Mouse (Mus musculus): ENCODE data around the gene Mapk8.

Mapk8 gene

DNA sequence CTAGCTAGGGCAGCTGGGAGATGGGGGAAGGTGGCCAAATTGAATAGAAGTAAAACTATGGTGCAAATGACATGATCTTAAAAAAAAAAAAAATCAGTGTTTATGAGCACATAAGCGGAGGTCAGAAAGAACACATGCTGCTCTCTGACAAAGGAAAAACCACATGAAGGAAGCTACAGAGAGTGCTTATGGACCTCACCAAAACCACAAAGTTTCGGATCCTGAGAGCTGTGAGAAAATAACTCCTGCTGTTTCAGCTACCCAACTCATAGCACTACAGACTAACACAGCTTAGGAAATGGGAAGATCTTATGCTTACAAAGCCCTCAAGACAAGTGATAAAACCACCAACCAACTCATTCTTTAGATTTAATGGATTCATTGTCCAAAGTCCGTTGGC lies 46.9 kb downstream of the Mapk8 start:
- in situ Hi-C loops (cut with MboI, MseI), result loop anchor here (5.0 kb wide), 1 partner anchor 37 kb away; no protein-coding TSS in a partner anchor

DNA sequence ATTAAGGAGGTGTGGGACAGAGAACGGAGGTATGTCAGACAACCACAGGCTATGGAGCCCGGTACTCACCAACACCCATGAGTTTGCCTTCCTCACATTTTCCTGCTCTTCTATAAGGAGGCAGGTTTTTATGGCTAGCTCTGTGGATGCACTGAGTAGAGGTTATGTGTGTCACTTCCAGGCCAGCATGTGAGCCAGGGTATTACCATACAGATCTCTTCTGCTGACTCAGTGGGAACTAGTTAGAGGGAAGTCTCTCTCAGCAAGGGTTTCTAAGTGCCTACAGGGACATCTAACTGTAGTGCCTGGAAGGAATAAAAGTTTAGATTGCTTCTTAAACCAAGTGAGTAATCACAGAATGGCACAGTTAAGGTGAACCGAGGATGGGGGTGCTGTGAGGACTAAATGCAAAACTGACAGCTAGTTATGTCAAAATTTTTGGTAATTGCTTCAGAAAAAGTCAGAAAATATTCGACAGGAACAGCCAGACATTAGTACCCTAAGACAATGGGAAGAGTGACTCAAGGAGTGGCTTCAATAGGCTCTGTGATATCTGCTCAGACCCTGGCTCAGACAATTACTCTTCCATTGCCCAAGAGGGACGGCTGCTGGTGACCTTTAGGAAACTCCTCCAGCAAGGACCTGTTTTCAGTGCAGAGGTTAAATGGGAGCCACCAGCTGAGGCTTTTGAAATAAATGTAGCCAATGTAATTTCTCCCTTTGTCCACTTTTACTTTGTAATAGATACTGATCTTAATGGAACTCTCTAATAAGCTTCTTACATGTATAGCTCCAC lies 48.7 kb downstream of the Mapk8 start:
- in situ Hi-C loops (cut with MboI, MseI), result no loop called here

DNA sequence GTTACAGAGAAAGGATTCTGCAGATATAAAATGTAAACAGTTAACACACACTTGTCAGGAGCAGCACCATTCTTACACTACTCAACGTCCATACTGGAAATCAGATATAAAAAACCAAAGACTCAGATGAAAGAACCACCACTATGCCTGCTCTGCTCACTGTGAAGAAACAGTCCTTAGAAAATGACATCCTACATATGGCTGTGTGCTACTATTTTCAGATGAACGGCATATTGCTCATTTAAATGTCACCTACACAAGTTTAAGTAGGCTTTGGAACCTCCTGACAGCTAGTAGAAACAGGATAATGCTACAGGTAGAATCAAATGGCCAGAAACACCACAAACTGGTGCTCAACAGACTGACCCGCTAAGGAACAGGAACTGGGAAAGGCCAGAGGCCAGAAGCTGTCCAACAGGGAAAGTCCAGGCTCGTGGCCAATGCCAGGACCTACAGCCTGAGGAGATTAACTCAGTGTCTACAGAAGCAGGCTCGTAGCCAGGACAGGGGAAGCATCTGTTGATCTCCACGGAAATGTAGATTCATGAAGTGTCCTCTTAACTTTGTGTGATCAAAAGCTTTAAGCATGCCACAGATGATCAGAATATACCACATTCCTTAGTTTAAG lies 66.0 kb downstream of the Mapk8 start:
- in situ Hi-C loops (cut with MboI, MseI), result no loop called here

DNA sequence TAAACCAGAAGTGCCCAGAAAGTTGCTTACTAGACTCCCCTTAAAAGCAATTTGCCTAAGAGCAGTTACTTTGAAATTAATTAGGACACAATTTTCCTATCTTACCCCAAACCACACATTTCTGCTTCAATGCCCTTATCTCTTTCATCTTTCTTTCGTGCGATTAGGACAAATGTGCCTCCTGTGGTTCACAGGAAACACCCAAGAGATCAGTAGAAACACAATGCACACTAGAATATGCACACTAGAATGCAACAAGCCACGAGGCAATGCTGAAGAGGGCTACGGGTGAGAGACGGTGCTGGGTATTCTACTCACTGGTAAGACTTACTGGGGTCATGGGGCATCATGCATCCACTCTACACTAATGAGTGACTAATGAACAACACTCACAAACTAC lies 68.2 kb downstream of the Mapk8 start:
- in situ Hi-C loops (cut with MboI, MseI), result loop anchor here (5.0 kb wide), 1 partner anchor 166 kb away; the partner anchor contains the start of gene Arhgap22

DNA sequence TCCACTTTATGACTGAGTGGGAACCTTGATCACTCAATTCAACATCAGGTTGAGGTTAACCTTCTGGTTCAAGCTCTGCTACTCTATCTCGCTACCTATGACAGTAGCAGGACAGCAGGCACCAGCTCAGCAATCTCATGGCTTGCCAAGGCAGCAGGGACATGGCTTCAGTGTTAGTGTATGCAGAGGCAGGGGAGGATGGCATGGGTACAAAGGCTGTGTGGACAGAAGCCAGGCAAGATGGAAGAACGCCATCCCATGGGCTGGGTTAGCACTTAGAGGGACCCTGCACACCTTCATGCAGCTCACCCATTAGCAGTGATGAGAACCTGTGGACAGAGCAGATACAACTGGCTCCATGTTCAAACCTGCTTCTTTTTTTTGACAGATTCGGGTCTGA lies 69.7 kb downstream of the Mapk8 start:
- in situ Hi-C loops (cut with MboI, MseI), result loop anchor here (5.0 kb wide), 1 partner anchor 165 kb away; the partner anchor contains the start of gene Arhgap22

DNA sequence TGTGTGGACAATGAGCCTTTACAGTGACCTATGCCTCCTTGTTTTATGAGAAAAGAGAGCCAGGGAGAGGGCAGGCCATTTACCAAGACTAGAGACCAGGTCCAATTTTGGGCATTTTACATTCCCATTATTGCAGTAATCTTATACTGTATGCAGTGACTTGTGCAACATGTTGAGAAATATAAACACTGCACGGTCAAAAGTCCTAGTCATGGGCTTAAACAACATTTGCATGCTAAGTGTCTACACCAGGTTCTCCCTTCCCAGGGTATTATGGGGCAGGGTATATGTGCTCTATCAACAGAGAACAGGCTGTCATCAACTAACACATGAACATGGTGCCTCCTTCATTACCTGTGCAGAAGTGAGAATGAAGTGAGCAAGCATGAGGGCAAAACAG lies 72.9 kb downstream of the Mapk8 start:
- in situ Hi-C loops (cut with MboI, MseI), result no loop called here

DNA sequence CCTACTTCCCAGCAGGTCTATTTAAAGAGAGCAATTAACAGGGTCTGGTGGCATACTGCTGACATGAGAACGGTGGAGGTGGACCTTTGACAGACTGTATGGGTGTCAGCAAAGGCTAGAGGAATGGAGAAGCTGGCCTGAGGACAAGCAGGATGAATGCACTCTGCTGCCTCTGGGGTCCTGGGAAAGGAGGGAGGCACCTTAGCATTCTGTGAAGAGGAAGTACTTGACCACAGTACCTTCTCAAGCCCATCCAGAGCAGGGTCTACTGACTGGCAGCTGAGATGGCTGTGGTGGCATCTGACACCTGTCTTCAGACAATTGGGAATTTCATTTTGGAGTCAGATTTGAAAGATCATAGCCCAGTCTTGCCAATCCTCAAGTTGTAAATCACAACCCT lies 73.7 kb downstream of the Mapk8 start:
- in situ Hi-C loops (cut with MboI, MseI), result no loop called here

DNA sequence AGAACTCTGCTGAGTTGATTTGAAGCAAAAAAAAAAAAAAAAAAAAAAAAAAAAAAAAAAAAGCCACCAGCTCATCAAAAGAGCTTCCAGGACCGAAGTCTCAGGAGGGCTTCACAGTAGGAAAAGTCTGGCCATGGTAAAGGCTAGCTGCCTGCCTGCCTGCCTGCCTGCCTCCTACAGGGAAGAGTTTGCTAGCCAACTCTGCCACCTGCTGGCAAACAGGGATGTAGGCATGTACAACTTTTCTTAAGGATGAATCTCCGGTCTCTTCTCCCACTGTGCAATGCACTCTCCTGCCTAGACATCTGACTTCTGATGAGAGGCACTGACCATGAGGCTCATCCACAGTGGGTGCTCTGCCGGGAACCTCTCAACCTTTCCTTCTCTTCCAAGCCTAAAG lies 75.7 kb downstream of the Mapk8 start:
- in situ Hi-C loops (cut with MboI, MseI), result no loop called here

DNA sequence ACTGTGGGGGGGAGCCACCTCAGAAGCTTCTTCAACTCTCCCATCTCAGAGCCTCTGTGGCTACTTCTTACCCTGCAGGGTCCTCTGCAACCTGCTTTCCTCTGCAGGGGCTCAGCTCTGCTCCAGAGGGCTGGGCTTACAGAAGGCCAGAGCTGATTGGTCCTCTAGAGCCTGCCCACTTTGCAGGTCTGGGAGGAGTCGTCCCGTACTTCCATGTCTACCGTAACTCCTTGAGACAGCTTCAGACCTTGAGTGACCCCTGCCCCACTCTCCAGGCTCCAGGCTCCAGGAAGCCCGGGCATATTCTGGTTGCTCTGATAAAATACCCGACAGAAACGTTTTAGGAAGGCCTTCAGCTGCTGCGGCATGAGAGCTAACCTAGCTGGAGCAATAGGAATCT lies 76.9 kb downstream of the Mapk8 start:
- in situ Hi-C loops (cut with MboI, MseI), result no loop called here

DNA sequence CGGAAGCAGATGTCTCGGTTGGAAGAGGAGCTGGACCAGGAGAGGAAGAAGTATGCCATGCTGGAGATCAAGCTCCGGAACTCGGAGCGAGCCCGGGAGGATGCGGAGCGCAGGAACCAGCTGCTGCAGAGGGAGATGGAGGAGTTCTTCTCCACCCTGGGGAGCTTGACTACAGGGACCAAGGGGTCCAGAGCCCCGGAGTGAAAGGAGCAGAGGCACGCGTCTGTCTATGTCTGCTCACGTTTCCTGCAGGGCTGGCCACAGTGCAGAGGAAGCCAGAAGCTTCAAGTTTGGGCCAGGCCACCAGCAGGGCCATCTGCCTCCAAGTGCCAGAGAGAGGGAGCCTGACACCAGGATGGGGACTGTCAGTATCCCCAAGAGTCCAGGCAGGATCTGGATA lies 77.6 kb downstream of the Mapk8 start:
- in situ Hi-C loops (cut with MboI, MseI), result loop anchor here (5.0 kb wide), 1 partner anchor 37 kb away; no protein-coding TSS in a partner anchor

DNA sequence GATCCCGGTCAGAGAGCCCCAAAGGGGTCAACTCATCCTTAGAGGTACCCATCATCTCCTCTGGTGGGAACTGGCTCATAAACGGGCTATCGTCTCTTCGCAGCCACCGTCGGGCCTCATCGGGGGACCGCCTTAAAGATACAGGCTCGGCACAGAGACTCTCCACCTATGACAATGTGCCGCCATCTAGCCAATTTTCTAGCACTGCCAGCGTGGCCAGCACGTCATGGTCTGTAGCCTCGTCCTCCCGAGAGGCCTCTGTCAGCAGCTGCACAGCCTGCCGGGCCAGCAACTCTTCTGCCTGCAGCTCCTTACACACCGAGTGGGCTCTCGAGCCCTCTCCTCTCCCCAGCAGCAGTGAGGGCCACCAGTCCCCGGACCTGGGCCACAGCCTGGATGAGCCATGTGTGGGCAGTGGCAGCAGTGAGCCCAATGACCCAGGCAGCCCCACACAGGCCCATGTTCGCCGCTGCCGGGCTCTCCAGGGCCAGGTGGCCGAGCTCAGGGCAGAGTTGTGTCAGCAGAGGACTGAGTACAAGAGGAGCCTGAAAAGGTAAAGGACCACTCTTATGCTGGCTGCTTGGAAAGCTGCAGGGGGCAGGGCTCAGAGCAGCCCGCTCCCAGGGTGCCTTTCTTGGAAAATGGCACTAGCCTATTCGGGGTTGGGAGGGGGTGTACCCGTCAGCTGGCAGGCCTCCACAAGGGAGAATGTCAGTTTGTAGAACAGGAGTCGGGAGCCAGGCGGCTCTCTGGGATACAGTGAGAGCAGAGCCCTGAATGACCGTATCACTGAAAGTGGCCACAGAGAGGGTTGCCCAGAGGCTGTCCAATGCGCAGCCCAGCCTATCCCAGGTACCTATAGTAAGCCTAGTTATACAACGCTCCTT lies 79.8 kb downstream of the Mapk8 start:
- in situ Hi-C loops (cut with MboI, MseI), result loop anchor here (5.0 kb wide), 1 partner anchor 35 kb away; no protein-coding TSS in a partner anchor

DNA sequence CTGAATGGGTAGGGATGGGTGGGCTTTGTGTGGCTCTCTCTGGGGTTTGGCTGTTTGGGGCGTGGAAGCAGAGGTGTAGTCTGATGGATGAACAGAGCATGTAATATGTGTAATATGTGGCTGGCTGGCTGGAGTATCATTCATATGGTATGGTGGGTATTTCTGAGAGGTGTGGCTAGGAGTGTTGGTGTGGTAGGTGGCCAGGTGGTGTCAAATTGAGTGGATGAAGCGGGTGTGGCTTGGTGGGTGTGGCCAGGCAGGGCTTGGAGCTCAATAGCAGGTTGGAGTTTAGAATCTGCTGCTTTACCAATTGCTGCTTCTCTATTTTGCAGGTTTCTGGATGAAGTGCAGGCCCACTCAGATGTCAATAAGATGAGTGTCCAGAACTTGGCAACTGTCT lies 82.9 kb downstream of the Mapk8 start:
- in situ Hi-C loops (cut with MboI, MseI), result no loop called here

DNA sequence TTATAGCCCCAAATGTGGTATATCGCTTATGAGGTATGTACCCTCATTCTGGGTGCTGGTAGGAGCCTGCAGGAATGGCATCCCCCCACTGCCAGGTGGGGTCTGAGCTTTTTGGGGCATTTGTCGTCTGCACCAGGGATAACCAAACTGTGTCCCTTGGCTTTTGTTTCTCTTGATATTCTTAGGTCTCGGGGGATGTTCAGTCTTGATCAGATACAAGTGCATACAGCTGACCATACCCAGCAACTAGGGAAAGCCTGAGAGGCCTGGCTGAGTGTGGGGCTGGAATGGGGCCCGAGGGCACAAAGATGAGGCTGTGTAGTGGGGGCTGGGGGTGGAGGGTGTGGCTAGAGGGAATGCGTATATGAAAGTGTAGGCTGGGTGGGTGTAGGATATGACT lies 83.3 kb downstream of the Mapk8 start:
- in situ Hi-C loops (cut with MboI, MseI), result no loop called here

DNA sequence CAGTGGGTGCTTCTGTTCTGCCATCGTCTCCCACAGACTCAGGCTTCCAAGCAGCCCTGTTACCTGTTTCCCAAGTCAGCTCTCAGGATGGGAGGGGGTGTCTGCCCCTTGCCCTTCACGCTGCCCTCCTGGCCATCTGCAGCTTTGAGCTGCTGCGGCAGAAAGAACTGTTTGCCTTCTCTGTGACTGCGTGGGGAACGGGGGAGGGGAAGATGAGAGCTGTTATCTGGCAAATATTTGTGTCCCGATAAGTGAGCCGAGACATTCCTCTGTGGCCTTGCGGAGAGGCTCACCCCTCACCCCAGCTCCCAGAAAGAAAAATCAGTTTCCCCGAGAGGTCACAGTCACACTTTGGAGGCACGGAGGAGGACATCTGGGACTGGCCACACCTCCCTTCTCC lies 84.2 kb downstream of the Mapk8 start:
- in situ Hi-C loops (cut with MboI, MseI), result no loop called here

DNA sequence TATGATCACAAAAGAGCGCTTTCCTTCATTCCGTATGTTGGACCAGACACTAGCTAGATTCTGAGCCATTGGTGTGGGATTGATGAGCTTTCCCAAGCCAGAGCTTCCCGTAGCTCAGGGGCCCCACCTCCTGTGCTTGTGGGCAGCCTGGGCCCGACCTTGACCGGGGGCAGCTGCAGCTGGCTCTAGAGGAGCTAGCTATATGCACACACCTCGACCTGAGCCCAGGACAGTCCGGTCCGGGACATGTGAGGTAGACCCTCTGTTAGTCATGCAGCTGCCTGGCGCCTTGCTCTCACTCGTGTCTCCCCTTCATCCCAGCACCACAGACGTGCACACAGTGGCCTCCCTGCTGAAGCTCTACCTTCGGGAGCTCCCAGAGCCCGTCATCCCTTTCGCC lies 84.8 kb downstream of the Mapk8 start:
- in situ Hi-C loops (cut with MboI, MseI), result no loop called here

DNA sequence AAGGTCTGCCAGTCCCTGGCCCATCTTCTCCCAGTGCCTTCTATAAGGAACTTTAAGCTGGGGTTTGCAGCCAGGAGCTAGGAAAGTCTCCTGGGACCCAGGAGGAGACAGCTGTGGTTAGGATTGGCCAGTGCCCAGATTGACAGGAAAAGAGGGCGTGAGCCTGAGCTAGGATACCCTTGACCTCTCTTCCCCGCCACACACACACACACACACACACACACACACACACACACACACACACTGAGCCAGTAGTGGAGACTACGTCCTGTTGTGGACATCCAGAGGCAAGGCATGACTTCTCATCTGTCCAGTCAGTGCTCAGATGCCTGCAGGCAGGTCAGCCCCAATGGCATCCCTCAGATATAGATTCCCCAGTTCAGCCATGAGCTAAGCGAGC lies 85.4 kb downstream of the Mapk8 start:
- in situ Hi-C loops (cut with MboI, MseI), result no loop called here

DNA sequence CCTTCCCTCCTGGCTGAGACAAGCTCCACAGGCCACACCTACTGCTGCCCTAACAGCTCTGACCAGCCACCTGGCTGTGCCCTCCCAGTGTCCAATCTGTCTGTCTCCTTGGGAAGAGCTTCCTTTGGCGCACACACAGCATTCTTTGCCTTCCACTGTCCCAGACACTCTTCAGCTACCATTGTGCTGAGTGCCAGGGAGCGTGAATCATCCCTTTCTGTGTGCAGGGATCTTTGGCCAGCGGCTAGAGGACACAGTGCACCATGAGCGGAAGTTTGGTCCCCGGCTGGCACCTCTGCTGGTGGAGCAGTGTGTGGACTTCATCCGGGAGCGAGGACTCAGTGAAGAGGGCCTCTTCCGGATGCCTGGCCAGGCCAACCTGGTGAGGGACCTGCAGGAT lies 88.1 kb downstream of the Mapk8 start:
- in situ Hi-C loops (cut with MboI, MseI), result loop anchor here (10.0 kb wide), 1 partner anchor 596 kb away; the partner anchor contains the start of gene Rbp3

DNA sequence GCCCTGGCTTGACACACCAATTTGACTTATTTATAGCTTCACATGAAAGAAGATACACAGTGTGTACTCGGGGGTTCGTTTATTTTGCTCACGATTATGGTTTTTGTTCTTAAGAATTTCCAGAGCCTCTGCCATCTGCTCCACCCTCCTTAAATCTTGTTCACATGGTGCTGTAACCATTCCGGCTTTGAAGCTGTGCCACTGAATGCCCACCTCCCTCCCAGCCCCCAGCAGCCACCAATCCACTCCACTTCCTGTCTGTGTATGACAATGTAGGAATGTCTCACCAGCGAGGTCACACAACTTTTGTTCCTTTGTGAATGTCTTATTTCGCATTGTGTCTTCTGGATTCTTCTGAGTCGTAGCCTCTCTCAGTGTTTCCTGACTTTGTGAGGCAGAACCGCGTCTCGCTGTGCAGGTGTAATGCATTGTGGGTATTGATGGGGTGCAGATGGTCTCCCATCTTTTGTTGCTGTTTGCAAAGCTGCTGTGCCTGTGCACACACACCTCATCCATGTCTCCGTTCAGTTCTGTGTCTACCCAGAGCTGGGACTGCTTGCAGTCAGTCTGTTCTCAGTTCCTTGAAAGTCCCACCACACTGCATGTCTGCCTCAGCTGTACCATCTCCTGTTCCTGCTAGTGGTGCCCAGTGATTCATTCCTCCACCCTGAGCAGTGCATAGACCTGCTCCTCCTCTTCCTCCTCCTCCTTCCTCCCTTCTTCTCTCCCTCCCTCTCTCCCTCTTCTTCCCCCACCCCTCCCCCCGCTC lies 89.2 kb downstream of the Mapk8 start:
- in situ Hi-C loops (cut with MboI, MseI), result loop anchor here (10.0 kb wide), 1 partner anchor 597 kb away; the partner anchor contains the start of gene Rbp3

DNA sequence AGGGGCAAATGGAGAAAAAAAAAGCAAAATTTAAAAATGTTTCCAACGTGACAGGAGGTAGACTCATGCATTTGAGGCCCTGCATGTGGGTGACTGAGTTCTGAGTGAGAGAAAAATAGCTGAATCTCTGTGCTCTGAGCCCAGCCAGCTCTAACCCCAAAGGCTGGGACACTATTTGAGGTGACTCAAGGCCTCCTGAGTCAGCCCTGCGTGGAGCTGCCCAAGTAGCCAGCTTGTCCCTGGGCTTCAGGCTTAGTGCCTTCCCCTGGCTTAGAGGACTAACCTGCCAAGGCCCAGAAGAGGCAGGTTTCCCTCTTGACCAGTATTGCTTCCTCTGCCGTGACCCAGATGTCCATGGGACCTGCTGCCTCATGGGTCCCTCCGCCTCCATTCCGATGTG lies 91.7 kb downstream of the Mapk8 start:
- in situ Hi-C loops (cut with MboI, MseI), result loop anchor here (10.0 kb wide), 1 partner anchor 600 kb away; the partner anchor contains the start of gene Rbp3

DNA sequence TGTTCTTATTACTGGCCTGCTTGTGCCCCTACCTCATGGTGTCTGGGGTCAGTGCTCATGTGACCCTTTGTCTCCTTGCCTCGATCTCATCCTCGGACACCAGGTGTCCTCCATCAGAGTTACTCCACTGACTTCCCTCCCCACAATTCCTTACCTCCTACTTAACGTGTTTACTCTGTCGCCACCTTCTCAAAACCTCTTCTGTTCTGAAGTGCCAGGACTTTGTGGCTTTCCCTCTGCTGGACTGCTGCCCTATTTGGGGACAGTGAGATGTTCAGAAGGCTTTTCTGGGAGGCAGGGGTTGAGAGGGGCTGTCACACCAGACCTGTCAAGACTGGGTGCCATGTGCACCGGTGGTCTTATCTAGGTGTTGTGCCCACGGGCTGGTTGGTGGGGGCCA lies 94.1 kb downstream of the Mapk8 start:
- in situ Hi-C loops (cut with MboI, MseI), result loop anchor here (10.0 kb wide), 1 partner anchor 602 kb away; the partner anchor contains the start of gene Rbp3
